Comparison of ENCODE assay signal across 10 mouse cellular contexts in genomic region chr11:5705972-5706371, GRCm38 (mm10). TPM values are rescaled to one million over a fixed set of nuclear protein-coding genes. Genes with fewer than 3 reads are reported as not detected.
DNase-seq lines count a peak whose midpoint lies in the region; ATAC-seq and TF ChIP-seq lines count a peak whose summit lies in the region.
"Had no signal": no experiment of that assay in that cellular context is flagged by ENCODE, and none has a peak within 500 bp of the region (broad histone marks: within the 10 kb centered on the region; RNA-seq: fewer than 3 reads in every experiment).

No protein-coding gene starts in this region.

- 88% methylated on average over 9 of the region's 9 CpGs for WGBS in heart, embryonic 12.5 days
- 93% methylated on average over 9 of the region's 9 CpGs for WGBS in forebrain, embryonic 12.5 days
- 86% methylated on average over 9 of the region's 9 CpGs for WGBS in liver, embryonic 13.5 days (ENCODE audit: insufficient replicate concordance)

- no peak for TF ChIP-seq CTCF in E14TG2a.4 (conservative IDR thresholded peaks at IDR 0.05; ENCODE audit: low read length)

- no peak overlapping the region for H3K27ac ChIP-seq in heart, embryonic 12.5 days (ENCODE audit: poor library complexity, severe bottlenecking)
- H3K27ac ChIP-seq in forebrain, embryonic 12.5 days: no peak overlapping the region
- H3K27ac ChIP-seq in liver, embryonic 13.5 days: no peak overlapping the region

- no peak overlapping the region for H3K9ac ChIP-seq in heart, embryonic 12.5 days
- H3K9ac ChIP-seq in forebrain, embryonic 12.5 days: no peak overlapping the region
- peak overlapping the region; percentile 96 for H3K9ac ChIP-seq in liver, embryonic 13.5 days

- ATAC-seq in heart, embryonic 12.5 days (ENCODE audit: insufficient number of reproducible peaks, low FRiP score): no peak
- no peak for ATAC-seq in forebrain, embryonic 12.5 days (ENCODE audit: low FRiP score)
- no peak for ATAC-seq in liver, embryonic 13.5 days (ENCODE audit: low read depth)

- peaks cover 25% of the 10 kb centered on the region for H3K36me3 ChIP-seq in heart, embryonic 12.5 days
- H3K36me3 ChIP-seq in E14TG2a.4 (ENCODE audit: insufficient read depth, low read length): peaks cover 34% of the 10 kb centered on the region
- H3K36me3 ChIP-seq in forebrain, embryonic 12.5 days (replicated peaks): peaks cover 22% of the 10 kb centered on the region
- peaks cover 24% of the 10 kb centered on the region for H3K36me3 ChIP-seq in liver, embryonic 13.5 days

- H3K4me2 ChIP-seq in heart, embryonic 12.5 days: peak overlapping the region; percentile 92
- H3K4me2 ChIP-seq in forebrain, embryonic 12.5 days: peak overlapping the region; percentile 70
- peak overlapping the region; percentile 80 for H3K4me2 ChIP-seq in liver, embryonic 13.5 days

- no peaks in the 10 kb centered on the region for H3K9me3 ChIP-seq in heart, embryonic 12.5 days (replicated peaks)
- no peaks in the 10 kb centered on the region for H3K9me3 ChIP-seq in E14TG2a.4 (ENCODE audit: low read length)
- H3K9me3 ChIP-seq in forebrain, embryonic 12.5 days: no peaks in the 10 kb centered on the region
- H3K9me3 ChIP-seq in liver, embryonic 13.5 days (replicated peaks): no peaks in the 10 kb centered on the region

- H3K4me1 ChIP-seq in heart, embryonic 12.5 days (replicated peaks): peaks cover 27% of the 10 kb centered on the region
- peaks cover 66% of the 10 kb centered on the region for H3K4me1 ChIP-seq in E14TG2a.4 (replicated peaks; ENCODE audit: low read depth, low read length)
- peaks cover 17% of the 10 kb centered on the region for H3K4me1 ChIP-seq in forebrain, embryonic 12.5 days
- H3K4me1 ChIP-seq in liver, embryonic 13.5 days (replicated peaks): peaks cover 30% of the 10 kb centered on the region

- H3K4me3 ChIP-seq in heart, embryonic 12.5 days: no peak overlapping the region
- peak overlapping the region; percentile 97 for H3K4me3 ChIP-seq in E14TG2a.4 (replicated peaks; ENCODE audit: low read length)
- H3K4me3 ChIP-seq in forebrain, embryonic 12.5 days (replicated peaks): peak overlapping the region; percentile 97; the same call in 1 of the 2 replicates
- H3K4me3 ChIP-seq in liver, embryonic 13.5 days (replicated peaks): peak overlapping the region; percentile 98

- DNase-seq in heart, adult 9 months (ENCODE audit: low spot score in 2 of 2): no peak
- DNase-seq in liver, embryonic 13.5 days: no peak
- no peak for DNase-seq in right cerebral cortex, postnatal 4 days
- no peak for DNase-seq in c-Kit-positive CD71-positive TER-119-positive erythroid progenitor cells, embryonic 14.5 days (ENCODE audit: low spot score)
- no peak for DNase-seq in urinary bladder, postnatal 25 days (ENCODE audit: low spot score)
- DNase-seq: gastrocnemius, postnatal 36 days; retina, postnatal 1 day had no signal

- no peaks in the 10 kb centered on the region for H3K27me3 ChIP-seq in heart, embryonic 12.5 days (replicated peaks)
- peaks cover 10% of the 10 kb centered on the region; the same call in 1 of the 2 replicates for H3K27me3 ChIP-seq in E14TG2a.4 (ENCODE audit: insufficient read depth, low read length)
- no peaks in the 10 kb centered on the region for H3K27me3 ChIP-seq in forebrain, embryonic 12.5 days
- no peaks in the 10 kb centered on the region for H3K27me3 ChIP-seq in liver, embryonic 13.5 days

RNA-seq across cellular contexts. Expression of gene Mrps24, which starts 9.5 kb away (rescaled TPM):
- polyA plus RNA-seq in heart, embryonic 12.5 days (2016; fragmentation: Nextera tagmentation; extraction: Ambion mirVana): 167 and 171 TPM in 2 replicates
- 156 and 162 TPM in 2 replicates for polyA plus RNA-seq in forebrain, embryonic 12.5 days (2016; fragmentation: Nextera tagmentation; extraction: Ambion mirVana)
- 122 and 135 TPM in 2 replicates for polyA plus RNA-seq in liver, embryonic 13.5 days (2015; fragmentation: Nextera tagmentation; extraction: Ambion mirVana)

RNA-seq across cellular contexts. Expression of gene Urgcp, which starts 56.2 kb away (rescaled TPM):
- 32.2 and 33.8 TPM in 2 replicates for polyA plus RNA-seq in heart, embryonic 12.5 days (2016; fragmentation: Nextera tagmentation; extraction: Ambion mirVana)
- polyA plus RNA-seq in forebrain, embryonic 12.5 days (2016; fragmentation: Nextera tagmentation; extraction: Ambion mirVana): 24.8 and 26.2 TPM in 2 replicates
- polyA plus RNA-seq in liver, embryonic 13.5 days (2015; fragmentation: Nextera tagmentation; extraction: Ambion mirVana): 9.4 and 10.0 TPM in 2 replicates
